Mouse (Mus musculus) stomach, embryonic 15.5 days (tissue): Measurements from ENCODE around the gene Slfn8. TPM values are rescaled to one million over a fixed set of nuclear protein-coding genes. Genes with fewer than 3 reads are reported as not detected.
"Not testable (repeated sequence)": the region's sequence is repeated elsewhere in the genome, so short reads cannot be mapped to it uniquely, and the experiment has no call there.

ENCODE experiments used
- ATAC-seq: fragments of 200-750 bp; cut with Nextera tagmentation; 2 replicates; pipeline ENCODE4 v1.8.0; 2017; ENCODE audit warnings: low read depth, moderate number of reproducible peaks, moderate TSS enrichment; ENCODE audit not compliant: insufficient read depth, low FRiP score
- H3K27ac ChIP-seq: fragments of 300-500 bp; sonication (generic); 2 replicates; pipeline ENCODE4 v1.5.1; 2015; ENCODE audit warnings: mild to moderate bottlenecking, inconsistent platforms
- H3K27me3 ChIP-seq: fragments of 300-500 bp; sonication (generic); replicated peaks from 2 replicates; pipeline ENCODE4 v1.6.1; 2015; ENCODE audit warnings: inconsistent platforms
- H3K36me3 ChIP-seq: fragments of 300-500 bp; sonication (generic); 2 replicates; pipeline ENCODE4 v1.6.1; 2015; ENCODE audit warnings: inconsistent platforms
- H3K4me1 ChIP-seq: fragments of 300-500 bp; sonication (generic); 2 replicates; pipeline ENCODE4 v1.6.1; 2015; ENCODE audit warnings: inconsistent platforms
- H3K4me2 ChIP-seq: fragments of 300-500 bp; sonication (generic); 2 replicates; pipeline ENCODE4 v1.6.1; 2015; ENCODE audit warnings: mild to moderate bottlenecking, inconsistent platforms
- H3K4me3 ChIP-seq: fragments of 300-500 bp; sonication (generic); replicated peaks from 2 replicates; pipeline ENCODE4 v1.5.1; 2015; ENCODE audit warnings: inconsistent platforms
- H3K9ac ChIP-seq: fragments of 300-500 bp; sonication (generic); 2 replicates; pipeline ENCODE4 v1.6.1; 2015; ENCODE audit warnings: inconsistent platforms
- H3K9me3 ChIP-seq: fragments of 300-500 bp; sonication (generic); 2 replicates; pipeline ENCODE4 v1.6.1; 2016; ENCODE audit warnings: inconsistent platforms
- WGBS: fragments of 180-500 bp; shearing (Covaris S2); methylation state at CpG from one replicate; pipeline ENCODE4 v1.1.7; 2015; 5-methylcytosine and 5-hydroxymethylcytosine counted together
- polyA plus RNA-seq: library from polyadenylated mRNA; unstranded; fragments of >200 nt; fragmentation: Nextera tagmentation; extraction: Ambion mirVana; gene quantifications from 2 replicates; pipeline ENCODE4 v1.2.1, GENCODE M21; 2015

Gene Slfn8
- polyA plus RNA-seq, 1 experiment from 2014 or later: 0.81 TPM

DNA sequence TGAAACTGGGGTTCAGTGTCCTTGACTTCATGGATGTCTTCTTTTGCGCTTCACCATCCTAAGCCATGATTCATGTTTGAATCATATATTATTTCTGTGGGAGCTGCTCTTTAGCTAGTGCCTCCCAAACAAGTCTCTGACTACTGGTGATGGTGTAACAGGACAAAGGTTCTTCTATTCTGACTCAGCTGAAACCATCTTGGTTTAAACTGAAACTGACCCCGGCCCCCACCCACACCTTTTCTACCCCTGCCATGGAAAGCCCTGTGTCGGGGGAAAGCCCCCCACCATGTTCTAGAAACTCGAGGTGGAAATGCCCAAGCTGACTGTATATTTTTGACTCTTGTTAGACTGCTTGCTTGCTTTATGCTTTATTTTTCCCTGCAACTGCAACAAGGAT, 23.3 kb upstream of the Slfn8 start:
- ATAC-seq: no peak
- Histone ChIP-seq H3K4me1 (no peaks in the 10 kb centered on the region), H3K36me3 (no peaks in the 10 kb centered on the region), H3K27ac (no peak overlapping the region), H3K27me3 (no peaks in the 10 kb centered on the region), H3K4me2 (no peak overlapping the region), H3K9me3 (no peaks in the 10 kb centered on the region), H3K9ac (no peak overlapping the region), H3K4me3 (no peak overlapping the region)
- 72% methylated on average over 4 of the region's 4 CpGs for WGBS

DNA sequence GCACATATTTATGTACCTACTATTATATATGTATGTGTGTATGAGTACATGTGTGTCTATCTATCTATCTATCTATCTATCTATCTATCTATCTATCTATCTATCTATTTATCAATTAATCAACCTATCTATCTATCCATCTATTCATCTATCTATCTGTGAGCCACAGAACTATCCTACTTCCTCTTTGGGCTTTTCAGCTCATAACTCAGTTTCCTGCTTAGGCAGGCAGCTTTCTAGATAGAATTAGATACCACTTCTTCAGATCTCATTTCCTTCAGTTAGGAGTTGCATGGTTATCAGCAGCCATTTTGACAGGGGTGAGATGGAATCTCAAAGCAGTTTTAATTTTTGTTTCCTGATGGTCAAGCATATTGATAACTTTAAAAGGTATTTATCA, 20.4 kb upstream of the Slfn8 start:
- no peak for ATAC-seq
- Histone ChIP-seq H3K4me3 (no peak overlapping the region), H3K27ac (no peak overlapping the region), H3K27me3 (no peaks in the 10 kb centered on the region), H3K36me3 (no peaks in the 10 kb centered on the region), H3K9ac (no peak overlapping the region), H3K4me2 (no peak overlapping the region), H3K4me1 (no peaks in the 10 kb centered on the region), H3K9me3 (no peaks in the 10 kb centered on the region)

DNA sequence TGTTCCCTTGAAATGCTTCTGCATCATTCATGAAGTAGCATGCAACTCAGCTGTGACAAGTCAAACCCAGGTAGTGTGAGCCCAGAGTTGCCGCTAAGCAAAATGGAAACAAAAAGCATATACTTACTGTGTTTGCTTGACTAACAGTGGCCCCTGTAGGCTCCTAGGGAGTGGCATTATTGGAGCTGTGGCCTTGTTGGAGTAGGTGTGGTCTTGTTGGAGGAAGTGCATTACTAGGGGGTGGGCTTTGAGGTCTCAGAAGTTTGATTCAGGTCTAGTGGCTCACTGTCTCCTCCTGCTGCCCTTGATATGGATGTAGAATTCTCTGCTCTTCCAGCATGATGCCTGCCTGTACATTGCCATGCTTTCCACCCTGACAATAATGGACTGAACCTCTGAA, 19.7 kb upstream of the Slfn8 start:
- Histone ChIP-seq H3K4me1 (no peaks in the 10 kb centered on the region), H3K9ac (no peak overlapping the region), H3K4me3 (peak overlapping the region; percentile 27), H3K27ac (no peak overlapping the region), H3K4me2 (peak overlapping the region; percentile 49), H3K36me3 (no peaks in the 10 kb centered on the region), H3K27me3 (no peaks in the 10 kb centered on the region), H3K9me3 (no peaks in the 10 kb centered on the region)
- 23% methylated on average over 1 of the region's 1 CpGs for WGBS
- ATAC-seq: no peak

DNA sequence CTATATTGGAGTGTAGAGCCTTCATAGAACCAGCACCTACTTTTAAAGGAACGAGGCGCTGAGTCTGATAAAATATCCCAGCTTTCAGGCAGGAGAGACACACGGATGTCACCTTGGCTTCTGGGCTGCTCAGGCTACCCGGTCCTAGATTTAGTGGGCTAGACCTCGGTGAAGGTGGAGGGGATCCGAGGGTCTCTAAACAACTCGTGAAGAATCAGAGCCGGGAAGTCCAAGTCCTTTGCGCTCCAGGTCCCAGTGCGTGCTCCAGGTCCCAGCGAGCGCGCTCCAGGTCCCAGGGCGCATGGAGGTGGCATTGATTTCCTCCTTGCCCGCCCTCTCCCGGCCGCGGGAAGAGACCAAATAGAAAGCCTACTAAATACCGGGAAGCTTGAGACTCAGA, 19.2 kb upstream of the Slfn8 start:
- Histone ChIP-seq H3K9ac (no peak overlapping the region), H3K27me3 (no peaks in the 10 kb centered on the region), H3K4me3 (peak overlapping the region; percentile 27), H3K4me1 (no peaks in the 10 kb centered on the region), H3K36me3 (no peaks in the 10 kb centered on the region), H3K4me2 (peak overlapping the region; percentile 49), H3K27ac (no peak overlapping the region), H3K9me3 (no peaks in the 10 kb centered on the region)
- no peak for ATAC-seq
- 9% methylated on average over 19 of the region's 19 CpGs for WGBS

DNA sequence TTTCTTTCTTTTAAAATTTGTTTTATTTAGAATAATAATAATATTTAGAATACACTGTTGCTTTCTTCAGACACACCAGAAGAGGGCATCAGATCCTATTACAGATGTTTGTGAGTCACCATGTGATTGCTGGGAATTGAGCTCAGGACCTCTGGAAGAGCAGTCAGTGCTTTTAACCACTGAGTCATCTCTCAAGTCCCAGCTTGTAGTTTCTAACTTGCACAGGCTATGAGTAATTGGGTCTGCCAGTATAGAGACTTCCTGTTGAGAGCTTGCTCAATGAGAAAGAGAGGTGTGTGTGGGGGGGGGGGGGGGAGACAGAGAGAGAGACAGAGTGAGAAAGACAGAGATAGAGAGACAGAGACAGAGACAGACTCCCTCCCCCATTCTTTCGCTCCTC, 18.5 kb upstream of the Slfn8 start:
- no peak overlapping the region for H3K4me3 ChIP-seq
- no peaks in the 10 kb centered on the region for H3K4me1 ChIP-seq
- H3K27ac ChIP-seq: no peak overlapping the region
- ATAC-seq: no peak
- no peak overlapping the region for H3K9ac ChIP-seq
- H3K27me3 ChIP-seq: no peaks in the 10 kb centered on the region
- H3K4me2 ChIP-seq: peak overlapping the region; percentile 49; the same call in 1 of the 2 replicates
- WGBS: 82% methylated on average over 1 of the region's 1 CpGs
- no peaks in the 10 kb centered on the region for H3K36me3 ChIP-seq
- H3K9me3 ChIP-seq: no peaks in the 10 kb centered on the region

DNA sequence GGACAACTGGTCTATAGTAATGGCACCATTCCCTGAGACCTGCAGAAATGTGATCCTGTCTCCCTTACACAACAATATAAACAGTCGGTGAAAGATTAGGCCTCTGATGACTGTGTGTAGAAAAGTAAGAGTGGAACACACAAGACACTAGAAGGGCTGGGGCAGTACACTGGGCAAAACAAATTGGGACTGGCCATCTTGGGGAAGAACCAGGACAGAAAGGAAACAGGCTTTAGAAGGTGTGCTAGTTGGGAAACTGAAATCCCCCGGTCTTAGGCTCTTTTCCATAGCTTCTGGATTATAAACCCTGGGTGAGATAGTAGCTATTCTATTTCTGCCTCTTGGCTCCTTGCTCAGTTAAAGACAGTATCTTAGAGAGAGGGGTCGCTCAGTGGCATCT, 18.1 kb upstream of the Slfn8 start:
- 76% methylated on average over 3 of the region's 3 CpGs for WGBS
- H3K4me1 ChIP-seq, H3K4me3 ChIP-seq, H3K4me2 ChIP-seq, H3K27ac ChIP-seq, H3K27me3 ChIP-seq, ATAC-seq, H3K36me3 ChIP-seq, H3K9me3 ChIP-seq, H3K9ac ChIP-seq: not testable (repeated sequence)

DNA sequence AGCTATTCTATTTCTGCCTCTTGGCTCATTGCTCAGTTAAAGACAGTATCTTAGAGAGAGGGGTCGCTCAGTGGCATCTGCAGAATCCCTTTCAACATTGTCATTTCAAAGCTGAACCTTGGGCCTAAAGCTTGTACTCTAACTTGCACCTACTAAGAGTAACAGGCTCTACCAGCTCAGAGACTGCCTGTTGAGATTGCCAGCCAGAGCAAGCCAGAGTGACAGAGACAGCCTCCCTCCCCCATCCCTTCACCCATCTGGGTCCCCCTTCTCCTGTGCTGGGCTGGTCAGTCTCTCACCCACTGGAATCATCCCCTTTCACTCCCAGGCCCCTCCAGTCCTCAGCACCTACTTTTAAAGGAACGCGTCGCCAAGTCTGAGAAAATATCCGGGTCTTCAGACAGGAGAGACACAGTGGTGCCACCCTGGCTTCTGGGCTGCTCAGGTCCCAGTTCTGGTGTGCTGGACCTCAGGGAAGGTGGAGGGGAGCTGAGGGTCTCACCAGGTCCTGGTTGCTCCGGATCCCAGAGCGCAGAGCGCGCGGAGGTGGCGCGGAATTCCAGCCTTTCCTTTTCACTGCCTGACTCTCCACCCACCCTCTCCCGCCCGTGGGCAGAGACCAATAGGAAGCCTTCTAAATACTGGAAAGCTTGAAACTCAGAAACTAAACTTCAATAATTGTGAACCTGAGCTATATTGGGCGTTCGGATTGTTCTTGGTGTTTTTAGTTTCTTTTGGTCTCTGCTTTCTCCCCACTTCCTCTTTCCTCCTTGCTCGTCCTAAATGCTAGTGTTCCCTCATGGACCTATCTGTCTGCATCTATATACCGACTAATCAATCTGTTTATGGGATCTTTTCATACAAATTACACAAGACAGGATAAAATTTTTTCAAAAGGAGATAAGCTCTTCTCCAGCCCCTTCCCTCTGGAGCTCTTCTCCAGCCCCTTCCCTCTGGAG, 770 bp downstream of the Slfn8 start:
- H3K9ac ChIP-seq, H3K4me3 ChIP-seq, H3K4me2 ChIP-seq, ATAC-seq, H3K4me1 ChIP-seq, H3K27me3 ChIP-seq, H3K9me3 ChIP-seq, H3K36me3 ChIP-seq: not testable (repeated sequence)
- 71% methylated on average over 18 of the region's 18 CpGs for WGBS
- H3K27ac ChIP-seq: peak overlapping the region; percentile 32; the same call in 1 of the 2 replicates

DNA sequence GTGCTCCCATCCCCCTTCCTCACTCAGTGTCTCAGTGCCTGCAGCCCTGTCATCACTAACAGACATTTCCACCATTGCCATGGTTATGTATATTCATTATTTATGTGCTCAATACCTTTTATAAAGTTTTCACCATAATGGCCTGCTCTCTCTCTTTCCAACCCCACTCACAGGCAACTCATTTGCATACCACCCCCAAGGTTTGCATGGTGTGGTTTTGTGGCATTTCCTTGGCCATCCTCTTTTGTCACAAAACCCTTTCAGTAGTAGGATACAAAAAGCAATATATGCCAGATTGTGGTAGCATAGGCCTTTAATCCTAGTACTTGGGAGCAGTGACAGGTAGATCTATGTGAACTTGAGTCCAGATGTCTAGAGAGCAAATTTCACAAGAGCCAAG, 4.5 kb downstream of the Slfn8 start:
- Histone ChIP-seq H3K36me3 (no peaks in the 10 kb centered on the region), H3K27me3 (no peaks in the 10 kb centered on the region), H3K9ac (no peak overlapping the region), H3K27ac (no peak overlapping the region), H3K9me3 (no peaks in the 10 kb centered on the region), H3K4me2 (no peak overlapping the region), H3K4me3 (no peak overlapping the region), H3K4me1 (no peaks in the 10 kb centered on the region)
- no peak for ATAC-seq

DNA sequence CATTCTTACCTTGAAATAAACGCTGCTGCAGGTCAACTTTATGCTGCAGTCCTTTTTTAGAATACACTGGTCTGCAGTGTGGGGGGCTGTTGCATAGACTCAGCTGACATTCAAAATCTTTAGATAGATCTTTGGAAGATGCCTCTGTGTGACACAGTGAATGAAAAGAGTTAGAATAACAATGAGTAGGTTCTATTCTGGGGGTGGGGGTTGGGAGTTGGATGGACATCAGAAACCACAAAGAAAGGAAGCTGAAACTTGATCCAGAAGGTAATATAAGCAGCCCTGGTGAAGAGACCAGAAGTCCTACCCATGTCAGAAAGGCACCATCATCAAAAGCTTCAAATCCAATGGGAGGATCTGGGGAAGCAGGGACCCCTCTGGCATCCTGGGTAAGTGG, 7.3 kb downstream of the Slfn8 start:
- Histone ChIP-seq H3K27ac (no peak overlapping the region), H3K9me3 (no peaks in the 10 kb centered on the region), H3K27me3 (no peaks in the 10 kb centered on the region), H3K9ac (no peak overlapping the region), H3K4me1 (no peaks in the 10 kb centered on the region), H3K36me3 (no peaks in the 10 kb centered on the region), H3K4me3 (no peak overlapping the region), H3K4me2 (no peak overlapping the region)
- 67% methylated on average over 1 of the region's 1 CpGs for WGBS
- no peak for ATAC-seq

DNA sequence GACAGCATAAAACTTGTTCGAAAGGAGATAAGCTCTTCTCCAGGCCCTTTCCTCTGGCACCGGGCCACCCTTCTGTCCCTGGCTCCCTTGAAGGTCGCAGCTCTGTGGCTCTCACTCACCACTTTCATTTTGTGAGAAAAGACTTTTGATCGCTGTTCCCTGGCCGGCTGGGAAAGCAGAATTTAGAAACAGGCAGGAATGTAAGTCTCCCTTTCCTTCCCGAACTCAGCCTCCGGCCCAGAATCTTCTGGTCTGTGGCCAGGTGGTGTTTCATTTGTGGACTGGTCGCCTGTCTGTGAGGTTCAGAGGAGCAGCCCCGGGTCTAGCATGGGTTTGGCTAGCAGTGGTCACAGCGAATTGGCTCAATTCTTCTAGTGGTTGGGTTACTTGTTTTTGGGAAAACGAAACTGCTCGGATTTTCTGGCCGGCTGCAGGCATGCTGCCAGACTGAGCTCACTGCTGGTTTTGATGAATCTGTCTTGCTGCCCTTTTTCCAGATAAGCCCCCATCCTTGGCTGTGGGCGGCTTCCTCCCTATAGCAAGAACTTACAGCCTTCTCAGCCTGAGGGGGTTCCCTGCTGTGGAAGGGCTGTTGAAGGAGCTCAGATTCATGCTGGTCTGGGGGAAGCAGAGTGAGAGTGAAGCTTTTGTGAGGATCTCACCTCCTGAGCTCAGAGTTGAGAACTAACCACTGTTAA, 29.0 kb downstream of the Slfn8 start, which contains the start of gene Slfn9:
Gene Slfn9 (minus strand): TSS at position 362 of the 698 bp plus-strand sequence.
- 2% methylated on average over 14 of the region's 14 CpGs for WGBS
- no peaks in the 10 kb centered on the region for H3K36me3 ChIP-seq
- H3K27ac ChIP-seq: peak within 1 kb of the TSS; percentile 81
- H3K9me3 ChIP-seq: no peaks in the 10 kb centered on the region
- 0 out of 2 replicates have a peak, but pooled peaks have one; percentile 23 for ATAC-seq
- H3K9ac ChIP-seq: peak within 1 kb of the TSS; percentile 16
- peak within 1 kb of the TSS; percentile 45 for H3K4me3 ChIP-seq
- H3K4me2 ChIP-seq: peak within 1 kb of the TSS; percentile 70
- H3K4me1 ChIP-seq: peaks cover 15% of the 10 kb centered on the region; the same call in 1 of the 2 replicates
- H3K27me3 ChIP-seq: no peaks in the 10 kb centered on the region

DNA sequence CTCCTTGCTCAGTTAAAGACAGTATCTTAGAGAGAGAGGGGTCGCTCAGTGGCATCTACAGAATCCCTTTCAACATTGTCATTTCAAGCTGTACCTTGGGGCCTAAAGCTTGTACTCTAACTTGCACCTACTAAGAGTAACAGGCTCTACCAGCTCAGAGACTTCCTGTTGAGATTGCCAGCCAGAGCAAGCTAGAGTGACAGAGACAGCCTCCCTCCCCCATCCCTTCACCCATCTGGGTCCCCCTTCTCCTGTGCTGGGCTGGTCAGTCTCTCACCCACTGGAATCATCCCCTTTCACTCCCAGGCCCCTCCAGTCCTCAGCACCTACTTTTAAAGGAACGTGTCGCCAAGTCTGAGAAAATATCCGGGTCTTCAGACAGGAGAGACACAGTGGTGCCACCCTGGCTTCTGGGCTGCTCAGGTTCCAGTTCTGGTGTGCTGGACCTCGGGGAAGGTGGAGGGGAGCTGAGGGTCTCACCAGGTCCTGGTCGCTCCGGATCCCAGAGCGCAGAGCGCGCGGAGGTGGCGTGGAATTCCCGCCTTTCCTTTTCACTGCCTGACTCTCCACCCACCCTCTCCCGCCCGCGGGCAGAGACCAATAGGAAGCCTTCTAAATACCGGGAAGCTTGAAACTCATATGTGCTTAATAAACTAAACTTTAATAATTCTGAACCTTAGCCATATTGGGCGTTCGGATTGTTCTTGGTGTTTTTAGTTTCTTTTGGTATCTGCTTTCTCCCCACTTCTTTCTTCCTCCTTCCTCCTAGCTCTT, 29.8 kb downstream of the Slfn8 start:
- H3K9ac ChIP-seq: peak overlapping the region; percentile 16; the same call in 1 of the 2 replicates
- H3K4me2 ChIP-seq: peak overlapping the region; percentile 70
- peaks cover 15% of the 10 kb centered on the region; the same call in 1 of the 2 replicates for H3K4me1 ChIP-seq
- peak overlapping the region; percentile 45 for H3K4me3 ChIP-seq
- not testable (repeated sequence) for H3K36me3 ChIP-seq, H3K27me3 ChIP-seq, H3K9me3 ChIP-seq
- ATAC-seq: peak; percentile 87
- H3K27ac ChIP-seq: peak overlapping the region; percentile 81; the same call in 1 of the 2 replicates
- WGBS: 5% methylated on average over 19 of the region's 19 CpGs
